Mouse (Mus musculus): Measurements from ENCODE around the gene Flna.
"Not testable (repeated sequence)": the region's sequence is repeated elsewhere in the genome, so short reads cannot be mapped to it uniquely, and the experiment has no call there.

Flna gene

DNA sequence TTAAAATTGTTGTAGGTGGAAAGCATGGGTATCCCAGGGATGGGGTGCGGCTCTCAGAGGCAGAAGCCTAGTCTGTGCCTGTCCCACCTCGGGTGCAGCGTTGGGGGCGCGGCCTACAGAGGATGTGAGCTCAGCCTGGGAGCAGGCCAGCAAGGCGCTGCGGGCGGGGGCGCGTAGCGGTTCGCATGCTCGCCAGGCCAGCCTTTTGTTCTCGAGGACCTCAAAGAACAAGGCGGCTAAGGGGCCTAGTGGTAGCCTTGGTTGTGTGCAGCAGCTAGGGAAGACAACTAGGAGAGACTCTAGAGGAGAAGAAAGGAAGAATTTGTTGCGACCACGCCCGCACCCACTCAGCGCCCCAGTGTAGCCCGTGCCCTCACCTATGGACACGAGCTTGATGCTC, 3.9 kb downstream of the Flna start:
- DNase-seq, result peak; percentile 74

DNA sequence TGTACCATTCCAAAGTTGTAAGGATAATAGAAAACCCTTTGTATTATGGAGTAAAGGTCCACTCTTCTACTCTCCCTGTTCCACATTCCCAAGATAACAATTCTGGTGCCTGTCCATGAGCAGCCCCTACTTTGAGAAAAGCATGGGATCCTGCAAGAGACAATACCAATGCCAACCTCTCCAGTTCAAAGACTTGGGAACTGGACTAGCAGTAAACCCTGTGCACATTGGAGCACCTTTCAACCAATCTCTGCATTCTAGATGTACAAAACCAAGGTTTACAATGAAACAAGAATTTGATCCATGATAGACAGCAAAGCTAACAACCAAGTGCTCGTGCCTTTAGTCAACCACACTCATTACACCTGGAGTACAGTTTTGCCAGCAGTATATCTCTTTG, 4.5 kb downstream of the Flna start:
- no peak for DNase-seq

DNA sequence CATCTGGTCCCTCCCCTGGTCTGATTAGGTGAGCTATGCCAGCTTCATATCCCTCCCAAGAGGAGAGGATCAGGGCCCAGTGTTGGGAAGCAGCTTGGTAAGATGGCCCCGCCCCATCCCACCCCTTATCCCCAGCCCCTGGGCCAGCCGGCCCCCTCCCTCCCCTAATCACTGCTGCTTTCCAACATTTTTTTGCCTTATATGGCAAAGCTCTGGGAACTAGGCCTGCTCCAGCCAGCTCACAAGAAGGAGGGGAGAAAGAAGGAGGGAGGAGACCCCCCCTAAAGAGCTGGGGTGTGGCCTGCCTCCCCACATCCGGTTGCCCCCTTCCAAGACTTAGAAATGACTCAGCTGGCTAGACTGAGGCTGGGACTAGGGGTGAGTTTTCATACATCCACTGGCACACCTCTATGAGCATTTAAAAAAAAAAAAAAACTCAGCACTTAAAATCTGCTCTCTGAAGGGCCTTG, 5.0 kb downstream of the Flna start:
- peak; percentile 30 for DNase-seq

- DNase-seq, result no peak
These were observed 5.8 kb downstream of the Flna start for GRCm38 (mm10) chrX:74243807-74244206.

GRCm38 (mm10) chrX:74243396-74243795, 6.2 kb downstream of the Flna start:
- no peak for DNase-seq

DNA sequence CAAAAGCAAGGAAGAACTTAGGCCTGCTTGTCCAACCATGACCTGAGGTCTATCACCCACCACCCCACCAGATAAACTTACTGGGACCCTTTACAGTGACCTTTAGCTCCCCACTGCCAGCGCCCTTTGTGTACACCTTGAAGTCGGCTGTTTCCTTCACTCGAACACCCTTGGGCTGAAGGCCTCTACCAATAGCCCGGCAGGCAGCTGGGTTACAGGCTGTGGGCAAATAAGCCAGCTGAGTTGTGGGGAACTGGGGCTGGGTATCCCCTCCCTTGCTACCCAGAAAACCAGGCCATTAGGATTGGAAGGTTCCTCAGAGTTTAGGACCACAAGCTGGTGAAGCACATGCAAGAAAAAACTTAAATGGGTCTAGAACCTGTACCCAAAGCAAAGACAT, 9.3 kb downstream of the Flna start:
- DNase-seq, result no peak

GRCm38 (mm10) chrX:74233196-74233595, 16.4 kb downstream of the Flna start:
- no peak for DNase-seq

DNA sequence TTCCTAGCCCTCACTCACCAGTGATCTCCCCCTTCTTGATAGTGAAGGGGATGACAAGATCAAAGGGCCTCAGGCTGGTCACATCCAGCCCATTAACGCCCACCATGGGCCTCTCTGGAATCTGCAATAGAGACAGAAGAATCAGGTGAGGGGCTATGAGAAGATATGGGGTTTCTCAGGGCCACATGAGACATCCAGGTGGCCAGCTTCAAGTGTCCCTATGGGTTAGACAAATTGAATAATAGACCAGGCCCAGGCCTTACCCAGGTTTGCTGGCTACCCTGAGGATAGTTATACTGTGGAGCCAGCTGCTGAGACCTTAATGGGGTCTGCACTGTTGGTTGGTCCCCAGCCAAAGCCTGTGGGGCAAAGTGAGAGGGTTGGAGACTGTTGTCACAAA, 19.6 kb downstream of the Flna start:
- no peak for DNase-seq

- not testable (repeated sequence) for DNase-seq
These were observed 29.5 kb downstream of the Flna start for GRCm38 (mm10) chrX:74220099-74220498.

DNA sequence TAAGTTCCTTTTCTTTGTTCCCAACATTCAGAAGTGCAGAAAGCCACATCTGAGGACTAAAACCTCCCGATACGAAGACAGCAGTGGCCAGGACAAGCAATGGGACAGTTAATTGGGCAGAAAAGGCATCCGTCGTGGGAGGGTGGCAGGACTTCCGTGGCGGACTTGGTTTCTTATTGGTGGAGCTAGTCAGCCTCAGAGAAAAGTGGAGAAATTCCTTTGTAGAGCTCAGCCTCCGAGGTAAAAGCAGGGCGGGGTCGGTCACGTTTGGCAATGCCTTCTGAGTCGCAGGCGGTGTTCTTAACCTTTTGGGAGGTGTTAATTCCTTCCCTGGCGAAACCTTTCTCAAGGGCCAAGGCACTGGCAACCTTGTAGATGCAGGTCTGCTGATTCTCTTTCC, 30.2 kb downstream of the Flna start:
- DNase-seq, result no peak

GRCm38 (mm10) chrX:74218496-74218895, 31.1 kb downstream of the Flna start:
- DNase-seq, result no peak

GRCm38 (mm10) chrX:74203556-74203955, 46.1 kb downstream of the Flna start:
- no peak for DNase-seq

DNA sequence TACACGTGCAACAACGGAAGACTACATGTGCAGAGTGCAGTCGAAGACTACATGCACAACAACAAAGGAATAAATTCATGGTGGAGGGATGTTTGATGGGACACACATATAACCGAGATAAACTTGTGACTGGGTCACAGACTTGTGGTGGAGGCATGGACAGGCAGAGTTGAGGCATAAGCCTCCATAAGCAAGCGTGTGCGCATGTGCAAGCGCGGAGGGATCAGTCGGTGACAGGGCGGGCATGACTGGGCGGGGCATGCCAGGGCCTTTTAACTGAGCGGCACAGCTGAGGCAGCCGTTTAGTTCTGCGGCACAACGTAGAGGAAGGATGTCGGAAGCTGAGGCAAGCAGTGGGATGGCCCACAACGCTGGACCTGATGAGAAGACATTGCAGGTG, 72.7 kb downstream of the Flna start, which contains the start of gene Tktl1:
Gene Tktl1 (plus strand): TSS at position 301 of the 400 bp plus-strand sequence.
- DNase-seq, result no peak

All from right cerebral cortex, postnatal 4 days (tissue).